Mouse (Mus musculus): ENCODE data around the gene Sapcd1. TPM values are rescaled to one million over a fixed set of nuclear protein-coding genes. Genes with fewer than 3 reads are reported as not detected.

The Sapcd1 gene
- polyA plus RNA-seq (2017; shearing (Covaris generic)) = 0.81 TPM

GRCm38 (mm10) chr17:35027277-35028068 lies at the start of gene Sapcd1:
Gene Sapcd1 (minus strand): TSS chr17:35028016.

DNA sequence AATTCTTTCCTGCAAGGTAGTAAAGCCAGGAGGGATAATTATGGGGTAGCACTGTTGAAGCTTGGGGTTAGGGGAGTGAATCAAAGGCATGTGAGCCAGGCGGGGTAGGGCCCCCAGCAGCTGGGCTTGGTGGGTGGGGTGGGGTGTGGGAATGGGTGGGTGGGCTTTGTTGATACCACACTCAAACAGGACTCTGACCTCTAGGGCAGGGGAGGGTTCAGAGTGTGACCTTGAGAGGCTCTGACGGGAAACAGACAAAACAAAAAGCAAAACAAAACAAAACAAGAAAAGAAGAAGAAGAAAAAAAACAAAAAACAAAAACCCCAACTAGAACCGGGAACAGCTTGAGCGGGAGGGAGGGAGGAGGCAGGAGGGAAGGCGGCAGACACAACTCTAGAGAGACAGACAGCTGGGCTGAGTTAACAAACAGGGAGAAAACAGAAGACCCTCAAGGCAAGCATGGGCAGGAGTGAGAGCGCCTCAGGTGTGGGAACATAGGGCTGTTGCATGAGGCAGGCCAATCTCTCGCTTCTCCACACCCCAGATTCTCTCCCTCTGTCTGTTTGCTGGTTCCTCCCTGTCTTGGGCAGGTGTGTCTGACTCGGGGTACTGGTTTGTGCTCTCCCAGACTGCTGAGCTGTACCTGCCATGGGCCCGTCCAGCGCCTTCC lies 48.8 kb upstream of the Sapcd1 start, which contains the start of gene Ly6g6e:
Gene Ly6g6e, plus strand, starts transcription at position 396 of the 670 bp plus-strand sequence.

GRCm38 (mm10) chr17:35066084-35066483 lies 38.3 kb upstream of the Sapcd1 start, which contains the start of gene Mpig6b:
Gene Mpig6b (minus strand): TSS chr17:35066184.

GRCm38 (mm10) chr17:35064951-35065947 lies 37.4 kb upstream of the Sapcd1 start, which contains the start of gene Ly6g6c:
Gene Ly6g6c (plus strand): TSS chr17:35065388.

DNA sequence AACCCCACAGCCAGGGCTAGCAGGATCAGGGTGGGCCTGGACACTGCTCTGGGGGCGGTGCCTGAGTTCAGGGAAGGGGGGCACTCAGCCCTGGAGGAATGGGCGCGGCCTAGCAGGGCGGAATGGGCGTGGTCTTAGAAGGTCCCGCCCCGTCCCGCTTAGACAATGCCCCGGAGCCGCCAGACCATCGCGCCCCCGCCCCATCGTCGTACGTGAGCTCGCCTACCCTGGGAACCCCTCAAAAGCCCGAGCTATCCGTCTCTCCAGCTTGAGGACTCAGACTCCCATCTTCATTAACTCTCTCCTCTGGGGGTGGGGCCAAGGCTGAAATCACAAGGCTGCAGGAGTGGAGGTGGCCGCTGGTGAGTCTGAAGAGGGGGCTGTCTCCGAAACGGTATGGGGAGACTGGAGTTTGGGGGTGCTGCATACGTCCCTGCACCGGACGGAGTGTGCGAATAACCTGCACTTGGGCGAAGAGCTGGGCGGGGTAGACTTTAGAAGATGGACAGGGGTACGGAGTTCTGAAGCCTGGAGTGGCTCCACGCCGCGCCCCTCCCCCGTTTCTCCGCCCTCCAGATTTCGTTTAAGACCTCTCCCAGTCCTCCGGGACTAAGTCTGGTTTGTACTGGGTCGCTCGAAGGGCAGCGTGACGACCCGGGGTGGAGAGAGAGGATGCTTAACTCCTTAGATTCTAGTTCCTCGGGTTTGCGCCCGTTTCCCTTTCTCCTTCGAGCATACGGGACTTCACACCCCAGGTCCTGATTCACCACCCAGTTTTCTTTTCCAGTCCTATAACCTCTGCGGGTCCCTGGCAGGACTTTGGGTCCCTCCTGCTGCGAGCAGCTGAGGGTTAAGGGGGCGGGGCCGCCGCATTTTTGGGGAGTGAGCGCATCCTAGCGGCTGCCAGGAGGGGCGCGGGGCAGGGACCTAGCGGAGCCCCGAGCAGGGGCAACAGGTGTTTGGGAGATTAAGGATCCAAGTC lies 31.4 kb upstream of the Sapcd1 start, which contains the start of gene Ddah2:
Gene Ddah2, plus strand, starts transcription at position 125 of the 982 bp plus-strand sequence.

GRCm38 (mm10) chr17:35049561-35050016 lies 21.8 kb upstream of the Sapcd1 start, which contains the start of gene Clic1:
Gene Clic1 (plus strand): TSS chr17:35049966.

GRCm38 (mm10) chr17:35046681-35047455 lies 19.1 kb upstream of the Sapcd1 start, which contains the start of gene Msh5:
Gene Msh5 (minus strand): TSS chr17:35046745.

GRCm38 (mm10) chr17:35016376-35016775 lies 11.4 kb downstream of the Sapcd1 start, which contains the start of gene Vwa7:
Gene Vwa7 (plus strand): TSS chr17:35016579.

DNA sequence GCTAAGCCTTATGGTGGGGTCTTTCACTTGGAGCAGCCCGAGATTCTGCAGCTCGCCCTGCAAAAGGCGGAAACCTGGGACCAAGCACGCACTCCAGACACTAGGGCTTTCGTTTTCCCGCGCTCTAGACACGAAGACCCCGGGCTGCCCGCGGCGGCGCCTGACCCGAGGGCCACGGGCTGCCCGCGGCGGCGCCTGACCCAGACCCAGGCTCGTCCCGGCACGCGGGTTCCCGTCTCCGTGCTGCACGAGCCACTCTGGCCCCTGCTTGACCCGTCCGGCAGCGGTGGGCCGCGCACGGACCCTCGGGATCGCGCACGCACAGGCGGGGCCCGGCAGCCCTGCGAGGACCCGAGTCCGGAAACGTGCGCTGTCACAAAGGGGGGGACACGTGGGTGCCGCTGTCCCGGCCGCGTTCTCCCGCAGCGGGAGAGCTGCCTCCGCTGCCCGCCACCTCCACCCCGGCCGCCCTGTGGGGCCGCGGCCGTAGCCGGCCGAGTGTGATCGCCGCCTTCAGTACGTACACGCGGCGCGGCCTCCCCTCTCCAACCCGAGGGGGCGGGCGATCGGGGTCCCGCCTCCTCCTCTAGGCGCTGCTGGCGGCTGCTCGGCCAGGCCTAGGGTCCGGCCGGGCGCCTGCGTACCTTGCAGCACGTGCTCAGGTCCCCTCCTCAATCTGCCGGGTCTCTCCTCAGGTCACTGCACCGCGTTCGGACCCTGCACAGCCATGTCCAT lies 26.9 kb downstream of the Sapcd1 start, which contains the start of gene Vars:
Gene Vars, plus strand, starts transcription at position 271 of the 735 bp plus-strand sequence.

GRCm38 (mm10) chr17:34981690-34982180 lies 46.1 kb downstream of the Sapcd1 start, which contains the start of gene Lsm2:
Gene Lsm2 (plus strand): TSS chr17:34981862.

Other genes with a start within 250 kb of the Sapcd1 start
- gene Cyp21a1, start 223.5 kb downstream of the Sapcd1 start, polyA plus RNA-seq (2017; shearing (Covaris generic)) = not detected
- 31.8 TPM for gene Stk19, start 191.1 kb downstream of the Sapcd1 start, polyA plus RNA-seq (2017; shearing (Covaris generic))
- 78.8 TPM for gene Dxo, start 191.0 kb downstream of the Sapcd1 start, polyA plus RNA-seq (2017; shearing (Covaris generic))
- gene Skiv2l, start 177.8 kb downstream of the Sapcd1 start, polyA plus RNA-seq (2017; shearing (Covaris generic)) = 126 TPM
- 47.9 TPM for gene Nelfe, start 177.6 kb downstream of the Sapcd1 start, polyA plus RNA-seq (2017; shearing (Covaris generic))
- 0.91 TPM for gene Cfb, start 165.5 kb downstream of the Sapcd1 start, polyA plus RNA-seq (2017; shearing (Covaris generic))
- 0.36 TPM for gene Zbtb12, start 148.5 kb downstream of the Sapcd1 start, polyA plus RNA-seq (2017; shearing (Covaris generic))
- 0.07 TPM for gene Gm20547, start 146.0 kb downstream of the Sapcd1 start, polyA plus RNA-seq (2017; shearing (Covaris generic))
- gene C2, start 129.8 kb downstream of the Sapcd1 start, polyA plus RNA-seq (2017; shearing (Covaris generic)) = 2.6 TPM
- gene Ehmt2, start 129.5 kb downstream of the Sapcd1 start, polyA plus RNA-seq (2017; shearing (Covaris generic)) = 69.4 TPM
- not detected for gene Slc44a4, start 113.5 kb downstream of the Sapcd1 start, polyA plus RNA-seq (2017; shearing (Covaris generic))
- gene Neu1, start 96.8 kb downstream of the Sapcd1 start, polyA plus RNA-seq (2017; shearing (Covaris generic)) = 75.2 TPM
- 15.6 TPM for gene Hspa1b, start 68.8 kb downstream of the Sapcd1 start, polyA plus RNA-seq (2017; shearing (Covaris generic))
- gene Gm20481, start 58.1 kb downstream of the Sapcd1 start, polyA plus RNA-seq (2017; shearing (Covaris generic)) = not detected
- 2.8 TPM for gene Hspa1a, start 55.9 kb downstream of the Sapcd1 start, polyA plus RNA-seq (2017; shearing (Covaris generic))
- gene Hspa1l, start 55.3 kb downstream of the Sapcd1 start, polyA plus RNA-seq (2017; shearing (Covaris generic)) = not detected
- 81.8 TPM for gene Lsm2, start 46.2 kb downstream of the Sapcd1 start, polyA plus RNA-seq (2017; shearing (Covaris generic))
- 174 TPM for gene Vars, start 27.0 kb downstream of the Sapcd1 start, polyA plus RNA-seq (2017; shearing (Covaris generic))
- gene Vwa7, start 11.4 kb downstream of the Sapcd1 start, polyA plus RNA-seq (2017; shearing (Covaris generic)) = 0.18 TPM
- 1.2 TPM for gene Msh5, start 18.7 kb upstream of the Sapcd1 start, polyA plus RNA-seq (2017; shearing (Covaris generic))
- gene Clic1, start 21.9 kb upstream of the Sapcd1 start, polyA plus RNA-seq (2017; shearing (Covaris generic)) = 479 TPM
- 1.2 TPM for gene Ddah2, start 31.0 kb upstream of the Sapcd1 start, polyA plus RNA-seq (2017; shearing (Covaris generic))
- not detected for gene Ly6g6c, start 37.4 kb upstream of the Sapcd1 start, polyA plus RNA-seq (2017; shearing (Covaris generic))
- not detected for gene Mpig6b, start 38.2 kb upstream of the Sapcd1 start, polyA plus RNA-seq (2017; shearing (Covaris generic))
- gene Ly6g6e, start 48.9 kb upstream of the Sapcd1 start, polyA plus RNA-seq (2017; shearing (Covaris generic)) = not detected
- gene Ly6g6d, start 50.0 kb upstream of the Sapcd1 start, polyA plus RNA-seq (2017; shearing (Covaris generic)) = not detected
- gene Ly6g6f, start 57.6 kb upstream of the Sapcd1 start, polyA plus RNA-seq (2017; shearing (Covaris generic)) = not detected
- 66.3 TPM for gene Abhd16a, start 61.2 kb upstream of the Sapcd1 start, polyA plus RNA-seq (2017; shearing (Covaris generic))
- not detected for gene Ly6g5c, start 80.3 kb upstream of the Sapcd1 start, polyA plus RNA-seq (2017; shearing (Covaris generic))
- gene Ly6g5b, start 87.4 kb upstream of the Sapcd1 start, polyA plus RNA-seq (2017; shearing (Covaris generic)) = 1.1 TPM
- gene Gpank1, start 93.4 kb upstream of the Sapcd1 start, polyA plus RNA-seq (2017; shearing (Covaris generic)) = 52.4 TPM
- 244 TPM for gene Csnk2b, start 94.0 kb upstream of the Sapcd1 start, polyA plus RNA-seq (2017; shearing (Covaris generic))
- gene D17H6S53E, start 98.4 kb upstream of the Sapcd1 start, polyA plus RNA-seq (2017; shearing (Covaris generic)) = 3.3 TPM
- not detected for gene Apom, start 104.0 kb upstream of the Sapcd1 start, polyA plus RNA-seq (2017; shearing (Covaris generic))
- 57.1 TPM for gene Bag6, start 107.2 kb upstream of the Sapcd1 start, polyA plus RNA-seq (2017; shearing (Covaris generic))
- 26.9 TPM for gene Prrc2a, start 136.9 kb upstream of the Sapcd1 start, polyA plus RNA-seq (2017; shearing (Covaris generic))
- 2.2 TPM for gene Aif1, start 148.1 kb upstream of the Sapcd1 start, polyA plus RNA-seq (2017; shearing (Covaris generic))
- 8.7 TPM for gene Lst1, start 160.4 kb upstream of the Sapcd1 start, polyA plus RNA-seq (2017; shearing (Covaris generic))
- gene Ltb, start 166.4 kb upstream of the Sapcd1 start, polyA plus RNA-seq (2017; shearing (Covaris generic)) = 2,032 TPM
- gene Tnf, start 174.0 kb upstream of the Sapcd1 start, polyA plus RNA-seq (2017; shearing (Covaris generic)) = 40.7 TPM
- gene Lta, start 177.3 kb upstream of the Sapcd1 start, polyA plus RNA-seq (2017; shearing (Covaris generic)) = 158 TPM
- 1.4 TPM for gene Gm16181, start 192.8 kb upstream of the Sapcd1 start, polyA plus RNA-seq (2017; shearing (Covaris generic))
- 5.4 TPM for gene Atp6v1g2, start 205.6 kb upstream of the Sapcd1 start, polyA plus RNA-seq (2017; shearing (Covaris generic))
- gene Nfkbil1, start 207.8 kb upstream of the Sapcd1 start, polyA plus RNA-seq (2017; shearing (Covaris generic)) = 22.3 TPM
- gene Ddx39b, start 213.7 kb upstream of the Sapcd1 start, polyA plus RNA-seq (2017; shearing (Covaris generic)) = 249 TPM
- gene H2-D1, start 234.7 kb upstream of the Sapcd1 start, polyA plus RNA-seq (2017; shearing (Covaris generic)) = 5,785 TPM